Mouse (Mus musculus): ENCODE results near the gene Insm2.

- TF ChIP-seq CTCF (IDR thresholded peaks at IDR 0.05; ENCODE audit: borderline replicate concordance, extremely low read depth, insufficient read depth, insufficient read length) (no peak), POLR2A (IDR thresholded peaks at IDR 0.05; ENCODE audit: borderline replicate concordance, extremely low read depth, insufficient read depth, insufficient read length, poor library complexity, severe bottlenecking) (no peak)
Measured at GRCm38 (mm10) chr12:55599639-55600502, 644 bp downstream of the Insm2 start.

Data from brain, embryonic 14.5 days (tissue).